Mouse (Mus musculus): ENCODE data around the gene Wdr26. TPM values are rescaled to one million over a fixed set of nuclear protein-coding genes. Genes with fewer than 3 reads are reported as not detected.
A peak's percentile ranks its signal among the peaks of the same experiment; 100 is the strongest.

The Wdr26 gene
- total RNA-seq, 2 experiments from 2014 or later: 127 to 134 TPM

GRCm38 (mm10) chr1:181210601-181211402 is 999 bp downstream of the Wdr26 start:
- DNase-seq: peak; percentile 50 to 53
- intact Hi-C loops (cut with DNase I): loop anchor here (2.0 kb wide), 1 partner anchor 22 kb away; no protein-coding TSS in a partner anchor

- intact Hi-C loops (cut with DNase I): loop anchor here (2.0 kb wide), 1 partner anchor 23 kb away; no protein-coding TSS in a partner anchor
- DNase-seq: no peak
Observed at GRCm38 (mm10) chr1:181210147-181210546, 1.7 kb downstream of the Wdr26 start.

DNA sequence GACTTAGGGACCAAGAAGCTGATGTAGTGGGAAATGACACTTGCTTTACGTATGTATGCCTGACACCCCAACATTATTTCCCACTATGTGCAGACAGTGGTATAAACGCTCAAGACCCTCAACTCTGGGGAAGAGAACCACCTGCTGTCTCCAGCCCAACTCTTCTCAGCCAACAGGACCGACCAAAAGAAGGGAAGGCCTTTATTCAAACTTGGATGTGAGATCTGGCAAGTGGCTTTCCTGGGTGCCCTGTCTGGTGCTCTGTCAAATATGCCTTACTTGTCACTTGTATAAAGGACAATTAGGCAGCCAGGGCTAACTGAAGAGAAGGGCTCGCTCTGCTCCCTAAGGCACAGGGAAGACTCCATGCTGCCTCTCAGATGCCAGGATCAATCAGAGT is 12.4 kb downstream of the Wdr26 start:
- no peak for DNase-seq
- intact Hi-C loops (cut with DNase I): no loop called here

DNA sequence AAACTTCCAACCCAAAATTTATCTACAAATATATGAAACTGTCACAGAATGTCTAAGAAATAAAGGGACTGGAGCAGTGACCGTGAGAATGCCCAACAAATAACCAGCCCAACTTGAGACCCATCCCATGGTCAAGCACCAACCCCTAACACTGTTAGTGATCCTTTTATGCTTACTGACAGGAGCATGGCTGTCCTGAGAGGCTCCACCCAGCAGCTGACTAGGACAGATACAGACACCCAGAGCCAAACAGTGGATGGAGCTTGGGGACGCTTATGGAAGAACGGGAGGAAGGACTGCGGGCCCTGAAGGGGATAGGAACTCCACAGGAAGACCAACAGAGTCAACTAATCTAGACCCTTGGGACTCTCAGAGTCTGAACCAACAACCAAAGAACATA is 22.9 kb downstream of the Wdr26 start:
- DNase-seq: no peak
- intact Hi-C loops (cut with DNase I): no loop called here

- no peak for DNase-seq
- intact Hi-C loops (cut with DNase I): no loop called here
Observed at GRCm38 (mm10) chr1:181170210-181170609, 41.6 kb downstream of the Wdr26 start.

DNA sequence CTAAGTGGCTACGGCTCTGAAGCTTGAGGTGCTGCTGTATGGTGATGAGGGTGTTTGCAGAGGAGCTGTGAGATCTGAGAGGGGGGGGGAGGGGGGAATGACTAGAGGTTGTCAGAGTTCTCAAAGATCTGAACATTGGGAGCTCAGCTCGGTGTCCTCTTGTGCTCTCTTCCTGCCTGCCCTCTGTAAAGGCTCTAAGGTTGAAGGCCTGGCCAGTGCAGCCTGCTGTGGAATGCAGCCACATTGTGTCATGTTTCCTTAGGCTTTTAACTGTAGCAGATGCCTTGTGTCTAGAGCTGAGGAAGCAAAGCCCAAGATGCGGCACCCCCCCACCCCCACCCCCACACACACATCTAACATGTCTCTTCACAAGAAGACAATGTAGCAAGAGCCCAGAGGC is 43.4 kb downstream of the Wdr26 start:
- intact Hi-C loops (cut with DNase I): no loop called here
- DNase-seq: no peak

GRCm38 (mm10) chr1:181167816-181168215 is 44.0 kb downstream of the Wdr26 start:
- no peak for DNase-seq
- intact Hi-C loops (cut with DNase I): no loop called here

DNA sequence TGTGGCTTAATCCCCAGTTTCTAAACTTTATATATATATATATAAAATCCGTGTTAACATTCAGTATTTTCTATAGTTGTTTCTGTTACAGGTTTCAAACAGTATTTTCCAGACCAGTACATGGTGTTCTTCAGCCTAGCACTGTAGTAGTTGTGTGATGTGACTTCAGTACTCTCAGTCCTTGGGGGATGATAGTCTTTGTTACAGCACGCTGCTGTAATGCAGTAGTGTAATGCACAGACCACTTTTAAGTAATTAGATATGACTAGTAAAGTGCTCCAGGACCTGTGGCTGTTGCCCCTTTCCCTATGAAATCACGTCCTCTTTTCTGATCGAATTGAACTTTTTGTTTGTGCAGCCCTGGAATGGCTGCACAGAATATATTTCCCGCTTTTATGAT is 60.3 kb downstream of the Wdr26 start:
- intact Hi-C loops (cut with DNase I): no loop called here
- no peak for DNase-seq

DNA sequence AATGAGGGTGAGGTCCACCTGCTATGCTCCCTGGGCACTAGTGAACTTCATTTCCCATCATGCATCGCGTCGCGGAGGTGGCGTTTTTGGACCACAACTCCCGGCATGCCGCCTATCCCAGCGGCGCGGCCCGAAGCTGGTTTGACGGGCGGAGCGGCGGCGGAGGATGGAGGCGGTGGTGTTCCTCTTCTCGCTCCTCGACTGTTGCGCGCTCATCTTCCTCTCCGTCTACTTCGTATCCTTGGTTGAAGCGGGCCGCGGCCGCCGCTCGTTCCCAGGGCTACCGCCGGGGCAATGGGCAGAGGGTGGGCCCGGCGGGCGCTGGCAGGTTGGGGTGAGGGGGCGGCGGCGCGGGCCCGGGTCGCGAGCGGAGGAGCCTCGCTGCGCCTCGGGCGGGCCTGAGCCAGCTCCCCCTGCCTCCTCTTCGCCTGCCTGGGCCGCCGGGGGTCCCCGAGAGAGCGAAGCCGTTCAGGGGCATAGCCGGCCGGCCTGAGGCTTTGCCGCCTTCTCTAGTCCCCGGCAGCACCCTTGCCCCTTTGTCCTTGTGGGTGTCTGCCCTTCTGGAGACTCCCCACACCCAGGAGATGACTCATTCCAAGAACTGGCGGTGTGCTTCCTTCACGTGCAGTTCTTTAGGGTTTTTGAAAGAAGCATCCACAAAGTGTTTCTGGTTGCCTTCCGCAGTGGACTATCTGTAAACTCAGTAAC is 60.8 kb downstream of the Wdr26 start:
- peak; percentile 91 to 93 for DNase-seq
- intact Hi-C loops (cut with DNase I): no loop called here

- DNase-seq: no peak
- intact Hi-C loops (cut with DNase I): no loop called here
Observed at GRCm38 (mm10) chr1:181150431-181150826, 61.4 kb downstream of the Wdr26 start.

GRCm38 (mm10) chr1:181149373-181150017 is 62.3 kb downstream of the Wdr26 start:
- no peak for DNase-seq
- intact Hi-C loops (cut with DNase I): no loop called here

DNA sequence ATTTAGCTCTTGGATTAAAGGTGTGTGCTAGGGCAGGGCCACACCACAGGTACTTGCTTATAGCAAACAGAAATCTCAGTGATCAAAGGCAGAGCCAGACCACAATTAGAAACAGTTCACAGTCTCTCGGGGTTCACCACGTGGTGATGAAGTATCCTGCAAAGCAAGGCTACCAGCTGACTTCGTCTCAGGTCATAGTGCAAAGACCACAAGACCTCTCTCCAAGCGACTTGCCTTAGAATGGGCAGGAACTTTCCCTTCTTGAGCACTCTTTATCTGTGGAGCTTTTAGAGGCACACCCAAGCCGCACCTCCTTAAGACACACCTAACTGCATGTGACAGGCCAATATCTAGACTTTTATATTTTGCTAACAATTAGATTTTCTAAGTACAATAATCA is 63.3 kb downstream of the Wdr26 start:
- DNase-seq: no peak
- intact Hi-C loops (cut with DNase I): no loop called here

- intact Hi-C loops (cut with DNase I): no loop called here
- no peak for DNase-seq
Observed at GRCm38 (mm10) chr1:181146187-181146586, 65.6 kb downstream of the Wdr26 start.

DNA sequence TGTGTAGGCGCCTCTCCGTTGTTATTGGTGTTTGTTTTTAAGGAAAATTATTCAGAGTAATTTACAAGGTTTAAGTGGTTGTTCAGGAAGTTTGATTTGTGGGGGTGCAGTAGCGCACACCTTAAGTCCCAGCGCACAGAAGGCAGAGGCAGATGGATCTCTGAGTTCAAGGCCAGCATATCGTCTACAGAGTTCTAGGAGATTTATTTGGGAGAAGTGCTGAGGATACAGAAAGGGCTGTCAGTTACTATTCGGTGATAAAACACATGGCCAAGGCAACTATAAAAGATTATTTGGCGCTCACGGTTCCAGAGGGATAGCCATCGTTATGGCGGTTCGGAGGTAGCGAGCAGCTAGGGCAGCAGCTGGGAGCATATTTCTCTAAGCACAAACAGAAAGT is 66.8 kb downstream of the Wdr26 start:
- no peak for DNase-seq
- intact Hi-C loops (cut with DNase I): no loop called here

GRCm38 (mm10) chr1:181143950-181144836 is 67.6 kb downstream of the Wdr26 start, which contains the start of the genes Nvl and Cnih4:
Gene Nvl (minus strand): TSS chr1:181144204.
Gene Cnih4 (plus strand): TSS chr1:181144693.
- DNase-seq: peak; percentile 93 to 95
- intact Hi-C loops (cut with DNase I): no loop called here

DNA sequence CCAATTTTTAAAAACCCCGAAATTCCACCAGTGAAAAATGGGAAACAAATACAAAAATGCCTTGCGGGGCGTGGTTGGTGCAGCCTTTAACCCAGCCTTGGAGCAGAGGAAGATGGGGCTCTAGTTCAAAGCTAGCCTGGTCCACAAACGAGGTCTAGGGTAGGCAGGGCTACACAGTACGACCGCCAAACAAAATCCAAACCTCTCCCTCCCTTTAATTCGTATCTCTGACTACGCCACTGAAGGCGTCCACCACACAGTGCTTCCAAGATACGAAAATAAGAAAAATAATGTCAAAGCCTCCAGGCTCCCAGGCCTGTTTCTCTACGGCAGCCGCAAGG is 68.2 kb downstream of the Wdr26 start:
- no peak for DNase-seq
- intact Hi-C loops (cut with DNase I): no loop called here

- intact Hi-C loops (cut with DNase I): no loop called here
- DNase-seq: no peak
Observed at GRCm38 (mm10) chr1:181138730-181139129, 73.1 kb downstream of the Wdr26 start.

GRCm38 (mm10) chr1:181131915-181132314 is 79.9 kb downstream of the Wdr26 start:
- intact Hi-C loops (cut with DNase I): no loop called here
- no peak for DNase-seq

DNA sequence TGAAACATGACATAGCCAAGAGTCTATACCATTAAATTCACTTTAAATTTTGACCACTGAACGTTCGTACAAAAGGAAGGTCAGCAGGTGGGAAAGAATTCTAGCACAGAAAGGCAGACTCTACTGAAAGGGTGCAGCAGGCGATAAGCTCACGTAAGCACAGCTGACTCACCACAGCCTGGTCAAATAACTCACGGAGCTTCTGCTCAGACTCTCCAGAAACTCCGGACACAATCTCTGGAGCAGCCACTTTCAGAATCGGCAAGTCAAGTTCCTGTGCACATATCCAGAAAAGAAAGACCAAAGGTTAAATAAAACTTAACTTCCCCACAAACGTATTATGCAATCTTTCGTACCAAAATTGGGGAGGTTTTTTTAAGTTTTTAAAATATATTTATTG is 85.0 kb downstream of the Wdr26 start:
- intact Hi-C loops (cut with DNase I): no loop called here
- DNase-seq: no peak

GRCm38 (mm10) chr1:181125916-181126315 is 85.9 kb downstream of the Wdr26 start:
- intact Hi-C loops (cut with DNase I): no loop called here
- DNase-seq: no peak

Measured in heart, postnatal 14 days (tissue).